Mouse (Mus musculus): Measurements from ENCODE around the gene 1810037I17Rik. TPM values are rescaled to one million over a fixed set of nuclear protein-coding genes. Genes with fewer than 3 reads are reported as not detected.
"Not testable (repeated sequence)": the region's sequence is repeated elsewhere in the genome, so short reads cannot be mapped to it uniquely, and the experiment has no call there.

The 1810037I17Rik gene
- total RNA-seq, 2 experiments from 2014 or later, result 22.0 to 23.0 TPM

GRCm38 (mm10) chr3:122921676-122922527 lies 2.1 kb upstream of the 1810037I17Rik start:
- no peak for DNase-seq
- intact Hi-C loops (cut with DNase I; ENCODE audit: low total_unique reads), result no loop called here

GRCm38 (mm10) chr3:122923147-122923546 lies 856 bp upstream of the 1810037I17Rik start:
- DNase-seq, result no peak
- intact Hi-C loops (cut with DNase I; ENCODE audit: low total_unique reads), result no loop called here

- DNase-seq, result no peak
- intact Hi-C loops (cut with DNase I; ENCODE audit: low total_unique reads), result loop anchor here (10.0 kb wide), 1 partner anchor 225 kb away; no protein-coding TSS in a partner anchor
Observed at GRCm38 (mm10) chr3:122929723-122930122, 5.7 kb downstream of the 1810037I17Rik start.

- intact Hi-C loops (cut with DNase I; ENCODE audit: low total_unique reads), result loop anchor here (10.0 kb wide), 1 partner anchor 222 kb away; no protein-coding TSS in a partner anchor
Observed at GRCm38 (mm10) chr3:122932466-122932865, 8.5 kb downstream of the 1810037I17Rik start.

GRCm38 (mm10) chr3:122937176-122937575 lies 13.2 kb downstream of the 1810037I17Rik start:
- DNase-seq, result not testable (repeated sequence)
- intact Hi-C loops (cut with DNase I; ENCODE audit: low total_unique reads), result loop anchor here (10.0 kb wide), 1 partner anchor 218 kb away; no protein-coding TSS in a partner anchor

More at GRCm38 (mm10) chr3:122932466-122932865, 8.5 kb downstream of the 1810037I17Rik start:
- DNase-seq, result no peak

- intact Hi-C loops (cut with DNase I; ENCODE audit: low total_unique reads), result loop anchor here (10.0 kb wide), 1 partner anchor 216 kb away; no protein-coding TSS in a partner anchor
- DNase-seq, result peak; percentile 34
Observed at GRCm38 (mm10) chr3:122939215-122939614, 15.2 kb downstream of the 1810037I17Rik start.

GRCm38 (mm10) chr3:122943387-122943890 lies 19.4 kb downstream of the 1810037I17Rik start:
- intact Hi-C loops (cut with DNase I; ENCODE audit: low total_unique reads), result loop anchor here (5.0 kb wide), 1 partner anchor 159 kb away; no protein-coding TSS in a partner anchor

GRCm38 (mm10) chr3:122950129-122950528 lies 26.1 kb downstream of the 1810037I17Rik start:
- intact Hi-C loops (cut with DNase I; ENCODE audit: low total_unique reads), result no loop called here
- no peak for DNase-seq

More at GRCm38 (mm10) chr3:122943387-122943890, 19.4 kb downstream of the 1810037I17Rik start:
- no peak for DNase-seq

GRCm38 (mm10) chr3:122964301-122964700 lies 40.3 kb downstream of the 1810037I17Rik start:
- no peak for DNase-seq
- intact Hi-C loops (cut with DNase I; ENCODE audit: low total_unique reads), result no loop called here

- no peak for DNase-seq
- intact Hi-C loops (cut with DNase I; ENCODE audit: low total_unique reads), result no loop called here
Observed at GRCm38 (mm10) chr3:122968391-122968790, 44.4 kb downstream of the 1810037I17Rik start.

GRCm38 (mm10) chr3:122972126-122972822 lies 48.3 kb downstream of the 1810037I17Rik start:
- no peak for DNase-seq
- intact Hi-C loops (cut with DNase I; ENCODE audit: low total_unique reads), result loop anchor here (10.0 kb wide), 1 partner anchor 133 kb away; no protein-coding TSS in a partner anchor

GRCm38 (mm10) chr3:122974833-122975232 lies 50.8 kb downstream of the 1810037I17Rik start:
- no peak for DNase-seq
- intact Hi-C loops (cut with DNase I; ENCODE audit: low total_unique reads), result loop anchor here (10.0 kb wide), 1 partner anchor 130 kb away; no protein-coding TSS in a partner anchor

GRCm38 (mm10) chr3:122975363-122975762 lies 51.4 kb downstream of the 1810037I17Rik start:
- intact Hi-C loops (cut with DNase I; ENCODE audit: low total_unique reads), result loop anchor here (10.0 kb wide), 1 partner anchor 129 kb away; no protein-coding TSS in a partner anchor
- no peak for DNase-seq

Other genes starting within 250 kb of the 1810037I17Rik start
- 1 to 10 TPM; 6.1 to 8.3 TPM for gene Pde5a, start 195.3 kb upstream of the 1810037I17Rik start, total RNA-seq (2021)
- gene Fabp2, start 29.1 kb upstream of the 1810037I17Rik start, total RNA-seq (2021), result not detected
- not detected for gene Gm10959, start 4.8 kb upstream of the 1810037I17Rik start, total RNA-seq (2021)
- 10 to 100 TPM; 10.2 to 10.6 TPM for gene Usp53, start 60.3 kb downstream of the 1810037I17Rik start, total RNA-seq (2021)
- 100 to 1,000 TPM; 340 to 373 TPM for gene Myoz2, start 110.8 kb downstream of the 1810037I17Rik start, total RNA-seq (2021)

Measured in gastrocnemius, postnatal 14 days (tissue).